Mouse (Mus musculus) megakaryocyte, embryonic 14.5 days (primary cell): ENCODE measurements around the gene Gjb5.

ENCODE experiments used
- FLI1 ChIP-seq: IDR thresholded peaks from 2 replicates; pipeline ENCODE4 v1.6.1; 2012; ENCODE audit warnings: low read length, inconsistent platforms, mixed read lengths
- GATA1 ChIP-seq: IDR thresholded peaks from 3 replicates; pipeline ENCODE4 v1.6.1; 2012; ENCODE audit warnings: mixed read lengths, low read length, inconsistent platforms, borderline replicate concordance

- TF ChIP-seq GATA1 (no peak), FLI1 (no peak)
Measured at GRCm38 (mm10) chr4:127345000-127345399, 13.0 kb downstream of the Gjb5 start.
